Mouse (Mus musculus): ENCODE results near the gene Tgfb2.

DNA sequence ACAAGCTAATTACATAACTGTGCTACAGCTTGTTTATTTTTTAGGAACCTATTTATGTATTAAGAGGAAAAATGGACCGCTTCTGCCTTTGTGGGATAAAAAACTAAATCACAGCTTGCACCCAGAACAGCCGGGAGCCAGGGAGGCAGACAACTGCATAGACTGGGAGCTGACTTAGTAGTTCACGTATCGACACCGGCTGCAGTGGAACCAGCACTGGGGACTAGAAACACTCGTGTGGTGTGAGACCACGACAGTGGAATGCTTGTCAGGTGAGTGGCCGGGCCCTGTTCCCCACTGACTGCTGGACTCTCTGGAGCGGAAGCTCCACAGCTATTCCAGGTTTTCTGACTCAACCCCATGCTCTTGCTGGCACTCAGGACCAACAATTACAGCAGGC, 16.5 kb upstream of the Tgfb2 start:
- TF ChIP-seq CTCF (conservative IDR thresholded peaks at IDR 0.05; ENCODE audit: insufficient read depth, insufficient read length, low read depth, low read length) = no peak
- TF ChIP-seq POLR2A (IDR thresholded peaks at IDR 0.05; ENCODE audit: low read depth, low read length) = no peak

Measured in kidney, adult 2 months (tissue).